Mouse (Mus musculus): ENCODE results near the gene Slc25a23.

DNA sequence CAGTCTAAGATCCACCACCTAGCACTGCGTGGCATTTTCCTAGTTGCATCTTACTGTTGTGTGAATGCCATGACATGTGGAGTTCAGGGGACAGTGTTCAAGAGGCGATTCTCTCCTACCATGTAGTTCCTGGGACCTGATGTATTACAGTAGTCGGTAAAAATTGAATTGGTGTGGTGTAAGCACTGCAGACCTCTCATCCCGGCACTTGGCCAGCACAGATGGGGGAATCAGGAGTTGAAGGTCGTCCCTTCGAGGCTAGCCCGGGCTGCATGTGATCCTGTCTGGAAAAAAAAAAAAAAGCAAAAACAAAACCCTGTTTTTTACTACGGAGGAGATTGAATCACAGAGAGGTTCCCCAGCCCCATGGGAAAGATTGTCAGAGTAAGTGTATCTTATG is 64.6 kb downstream of the Slc25a23 start:
- TF ChIP-seq CTCF (IDR thresholded peaks at IDR 0.05; ENCODE audit: low read depth, low read length) (no peak), POLR2AphosphoS5 (IDR thresholded peaks at IDR 0.05; ENCODE audit: insufficient replicate concordance, low read depth, low read length) (no peak)
